20 mouse cellular contexts compared by ENCODE assay signal in genomic region chr5:72995379-72995778, GRCm38 (mm10). TPM values are rescaled to one million over a fixed set of nuclear protein-coding genes. Genes with fewer than 3 reads are reported as not detected.
DNase-seq lines count a peak whose midpoint lies in the region; ATAC-seq and TF ChIP-seq lines count a peak whose summit lies in the region.
"Had no signal": no experiment of that assay in that cellular context is flagged by ENCODE, and none has a peak within 500 bp of the region (broad histone marks: within the 10 kb centered on the region; RNA-seq: fewer than 3 reads in every experiment).

No protein-coding gene starts in this region.

- H3K4me2 ChIP-seq in forebrain, embryonic 11.5 days (ENCODE audit: low read depth, low read length, severe bottlenecking), result no peak overlapping the region
- no peak overlapping the region for H3K4me2 ChIP-seq in forebrain, postnatal 0 days (ENCODE audit: low read depth)
- H3K4me2 ChIP-seq in kidney, postnatal 0 days (ENCODE audit: low read length), result no peak overlapping the region
- H3K4me2 ChIP-seq in hindbrain, embryonic 11.5 days (replicated peaks; ENCODE audit: low read depth, low read length), result no peak overlapping the region
- H3K4me2 ChIP-seq: limb, embryonic 13.5 days had no signal

- H3K27me3 ChIP-seq in forebrain, embryonic 11.5 days (ENCODE audit: control insufficient read depth, insufficient read depth, low read length), result no peaks in the 10 kb centered on the region
- no peaks in the 10 kb centered on the region for H3K27me3 ChIP-seq in forebrain, postnatal 0 days (ENCODE audit: insufficient read depth, low read length)
- H3K27me3 ChIP-seq in kidney, postnatal 0 days (ENCODE audit: insufficient read depth, low read length), result no peaks in the 10 kb centered on the region
- H3K27me3 ChIP-seq in hindbrain, embryonic 11.5 days (ENCODE audit: control insufficient read depth, insufficient read depth, low read length), result no peaks in the 10 kb centered on the region
- H3K27me3 ChIP-seq: limb, embryonic 13.5 days had no signal

- H3K36me3 ChIP-seq in forebrain, embryonic 11.5 days (ENCODE audit: control insufficient read depth, insufficient read depth, low read length), result no peaks in the 10 kb centered on the region
- H3K36me3 ChIP-seq in forebrain, postnatal 0 days (ENCODE audit: insufficient read depth), result no peaks in the 10 kb centered on the region
- no peaks in the 10 kb centered on the region for H3K36me3 ChIP-seq in kidney, postnatal 0 days (ENCODE audit: insufficient read depth, low read length)
- H3K36me3 ChIP-seq in hindbrain, embryonic 11.5 days (ENCODE audit: control insufficient read depth, insufficient read depth, low read length), result no peaks in the 10 kb centered on the region
- H3K36me3 ChIP-seq: limb, embryonic 13.5 days had no signal

- 0 out of 2 replicates have a peak, but pooled peaks have one; percentile 36 for ATAC-seq in forebrain, embryonic 11.5 days (replicated peaks; ENCODE audit: low FRiP score)
- no peak for ATAC-seq in forebrain, postnatal 0 days
- no peak for ATAC-seq in kidney, postnatal 0 days (replicated peaks; ENCODE audit: low FRiP score, low read depth)
- peak; percentile 77 for ATAC-seq in hindbrain, embryonic 11.5 days (ENCODE audit: low FRiP score)

- H3K27ac ChIP-seq in forebrain, embryonic 11.5 days (ENCODE audit: low read depth, low read length), result no peak overlapping the region
- H3K27ac ChIP-seq in forebrain, postnatal 0 days (ENCODE audit: low read depth, low read length), result no peak overlapping the region
- H3K27ac ChIP-seq in kidney, postnatal 0 days, result no peak overlapping the region
- peak overlapping the region; percentile 49; the same call in 1 of the 2 replicates for H3K27ac ChIP-seq in hindbrain, embryonic 11.5 days (ENCODE audit: low read depth, low read length)
- H3K27ac ChIP-seq: limb, embryonic 13.5 days had no signal

- TF ChIP-seq CTCF in forebrain, postnatal 0 days (IDR thresholded peaks at IDR 0.05; ENCODE audit: low read depth), result no peak
- no peak for TF ChIP-seq CTCF in kidney, postnatal 0 days (IDR thresholded peaks at IDR 0.05; ENCODE audit: low read depth)

- H3K9me3 ChIP-seq in forebrain, embryonic 11.5 days (ENCODE audit: control insufficient read depth, low read length), result no peaks in the 10 kb centered on the region
- no peaks in the 10 kb centered on the region for H3K9me3 ChIP-seq in forebrain, postnatal 0 days (ENCODE audit: low read length)
- no peaks in the 10 kb centered on the region for H3K9me3 ChIP-seq in kidney, postnatal 0 days (replicated peaks; ENCODE audit: low read length)
- no peaks in the 10 kb centered on the region for H3K9me3 ChIP-seq in hindbrain, embryonic 11.5 days (ENCODE audit: control insufficient read depth, low read length)
- H3K9me3 ChIP-seq: limb, embryonic 13.5 days had no signal

- no peak overlapping the region for H3K9ac ChIP-seq in forebrain, embryonic 11.5 days (ENCODE audit: low read length)
- no peak overlapping the region for H3K9ac ChIP-seq in forebrain, postnatal 0 days
- no peak overlapping the region for H3K9ac ChIP-seq in kidney, postnatal 0 days (ENCODE audit: low read depth, low read length)
- 0 out of 2 replicates have a peak overlapping the region, but pooled peaks have one; percentile 21 for H3K9ac ChIP-seq in hindbrain, embryonic 11.5 days (ENCODE audit: low read depth, low read length)
- H3K9ac ChIP-seq: limb, embryonic 13.5 days had no signal

- no peak for DNase-seq in forebrain, embryonic 11.5 days (ENCODE audit: low spot score)
- DNase-seq in forebrain, postnatal 0 days, result no peak
- DNase-seq in kidney, postnatal 0 days (ENCODE audit: low spot score), result peak; percentile 64
- no peak for DNase-seq in kidney, adult 9 months
- peak; percentile 42 for DNase-seq in Muller cell, postnatal 12 days (ENCODE audit: inconsistent ontology term)
- DNase-seq in hindbrain, embryonic 11.5 days (ENCODE audit: low spot score), result peak; percentile 48
- no peak for DNase-seq in gastrocnemius, adult 8-10 months (ENCODE audit: low spot score in 2 of 2)
- no peak for DNase-seq in frontal cortex, postnatal 25 days (ENCODE audit: low spot score in 2 of 2)
- DNase-seq: adrenal gland, postnatal 10 days; B cell, adult 2 months; cerebellum, postnatal 25 days; heart, adult 18-20 months; lung, postnatal 4 days; right cerebral cortex, postnatal 25 days had no signal

- H3K4me3 ChIP-seq in forebrain, embryonic 11.5 days (ENCODE audit: low read depth, low read length), result no peak overlapping the region
- no peak overlapping the region for H3K4me3 ChIP-seq in forebrain, postnatal 0 days (ENCODE audit: low read depth, low read length)
- no peak overlapping the region for H3K4me3 ChIP-seq in kidney, postnatal 0 days (replicated peaks; ENCODE audit: low read depth, low read length)
- H3K4me3 ChIP-seq in hindbrain, embryonic 11.5 days (ENCODE audit: low read depth, low read length), result no peak overlapping the region
- H3K4me3 ChIP-seq: limb, embryonic 13.5 days had no signal

- 27% methylated on average over 10 of the region's 10 CpGs for WGBS in forebrain, embryonic 11.5 days
- 26% methylated on average over 10 of the region's 10 CpGs for WGBS in forebrain, postnatal 0 days
- 15% methylated on average over 10 of the region's 10 CpGs for WGBS in kidney, postnatal 0 days
- 16% methylated on average over 10 of the region's 10 CpGs for WGBS in hindbrain, embryonic 11.5 days

- H3K4me1 ChIP-seq in forebrain, embryonic 11.5 days (replicated peaks; ENCODE audit: control insufficient read depth, insufficient read depth, low read length), result peaks cover 5% of the 10 kb centered on the region; the same call in 1 of the 2 replicates
- no peaks in the 10 kb centered on the region for H3K4me1 ChIP-seq in forebrain, postnatal 0 days (ENCODE audit: insufficient read depth)
- no peaks in the 10 kb centered on the region for H3K4me1 ChIP-seq in kidney, postnatal 0 days (replicated peaks; ENCODE audit: insufficient read depth, low read length)
- peaks cover 6% of the 10 kb centered on the region; the same call in 1 of the 2 replicates for H3K4me1 ChIP-seq in hindbrain, embryonic 11.5 days (replicated peaks; ENCODE audit: control insufficient read depth, insufficient read depth, low read length)

RNA-seq across cellular contexts. Expression of gene Slc10a4, which starts 11.3 kb away (rescaled TPM):
- 9.1 and 13.2 TPM in 2 replicates for polyA plus RNA-seq in forebrain, embryonic 11.5 days (2014; fragmentation: Nextera tagmentation; extraction: Ambion mirVana)
- total RNA-seq in forebrain, postnatal 0 days (2014; rRNA removed), result 6.5 and 14.2 TPM in 2 replicates
- 21.3 and 27.0 TPM in 2 replicates for polyA plus RNA-seq in forebrain, postnatal 0 days (2015; fragmentation: Nextera tagmentation; extraction: Ambion mirVana)
- 1.1 and 1.5 TPM in 2 replicates for polyA plus RNA-seq in kidney, postnatal 0 days (2015; fragmentation: Nextera tagmentation; extraction: Ambion mirVana)
- polyA plus RNA-seq in hindbrain, embryonic 11.5 days (2014; fragmentation: Nextera tagmentation; extraction: Ambion mirVana), result 16.0 and 18.1 TPM in 2 replicates
- not detected for total RNA-seq in gastrocnemius, adult 8-10 months (2022)
- total RNA-seq: heart, adult 18-20 months; hematopoietic stem cell, adult 5-6 weeks had no signal

RNA-seq across cellular contexts. Expression of gene Gm10135, which starts 20.9 kb away (rescaled TPM):
- polyA plus RNA-seq in forebrain, embryonic 11.5 days (2014; fragmentation: Nextera tagmentation; extraction: Ambion mirVana), result not detected in 2 replicates
- total RNA-seq in forebrain, postnatal 0 days (2014; rRNA removed), result not detected in 2 replicates
- not detected in 2 replicates for polyA plus RNA-seq in forebrain, postnatal 0 days (2015; fragmentation: Nextera tagmentation; extraction: Ambion mirVana)
- not detected in 2 replicates for polyA plus RNA-seq in kidney, postnatal 0 days (2015; fragmentation: Nextera tagmentation; extraction: Ambion mirVana)
- polyA plus RNA-seq in hindbrain, embryonic 11.5 days (2014; fragmentation: Nextera tagmentation; extraction: Ambion mirVana), result not detected in 2 replicates
- total RNA-seq in gastrocnemius, adult 8-10 months (2022), result not detected
- total RNA-seq: adrenal gland, postnatal 10 days; heart, adult 18-20 months; hematopoietic stem cell, adult 5-6 weeks; left cerebral cortex, adult 18-20 months had no signal
- polyA plus RNA-seq: large intestine, adult 2 months; limb, embryonic 13.5 days; liver, embryonic 16.5 days; thymus, postnatal 0 days had no signal

Comparison
In these comparisons a context has a peak if more than half of its experiments do, and no peak if none do; other contexts are left out.
1. ATAC-seq: peak in forebrain, embryonic 11.5 days (single experiment) and hindbrain, embryonic 11.5 days (single experiment); none in forebrain, postnatal 0 days (single experiment) and kidney, postnatal 0 days (single experiment).
2. DNase-seq: peak in kidney, postnatal 0 days (single experiment), Muller cell, postnatal 12 days (single experiment) and hindbrain, embryonic 11.5 days (single experiment); none in forebrain, embryonic 11.5 days (single experiment), forebrain, postnatal 0 days (single experiment), kidney, adult 9 months (single experiment), gastrocnemius, adult 8-10 months (0 of 2) and frontal cortex, postnatal 25 days (0 of 2).